Mouse (Mus musculus) megakaryocyte, embryonic 14.5 days (primary cell): ENCODE results near the gene Eif2d. TPM values are rescaled to one million over a fixed set of nuclear protein-coding genes. Genes with fewer than 3 reads are reported as not detected.

Experiments
- H3K27me3 ChIP-seq: replicated peaks from 2 replicates; pipeline ENCODE3; 2012; ENCODE audit warnings: inconsistent platforms
- H3K36me3 ChIP-seq: replicated peaks from 2 replicates; pipeline ENCODE3; 2012; ENCODE audit warnings: low read length, inconsistent platforms, mixed read lengths
- H3K4me1 ChIP-seq: 2 replicates; pipeline ENCODE4 v1.6.1; 2012; ENCODE audit warnings: inconsistent platforms
- H3K4me3 ChIP-seq: replicated peaks from 2 replicates; pipeline ENCODE3; 2012; ENCODE audit warnings: moderate library complexity, mild to moderate bottlenecking, inconsistent platforms
- H3K9me3 ChIP-seq: 2 replicates; pipeline ENCODE4 v1.6.1; 2012; ENCODE audit warnings: inconsistent platforms
- FLI1 ChIP-seq: IDR thresholded peaks from 2 replicates; pipeline ENCODE4 v1.6.1; 2012; ENCODE audit warnings: low read length, inconsistent platforms, mixed read lengths
- GATA1 ChIP-seq: IDR thresholded peaks from 3 replicates; pipeline ENCODE4 v1.6.1; 2012; ENCODE audit warnings: mixed read lengths, low read length, inconsistent platforms, borderline replicate concordance
- polyA plus RNA-seq: library from polyadenylated mRNA; stranded (reverse); fragments of >175 nt; gene quantifications from 2 replicates; pipeline ENCODE4 v1.2.3, GENCODE M21; 2012; ENCODE audit warnings: low replicate concordance; ENCODE audit not compliant: insufficient read depth

Eif2d gene
- polyA plus RNA-seq, 1 experiment = 15.4 TPM

DNA sequence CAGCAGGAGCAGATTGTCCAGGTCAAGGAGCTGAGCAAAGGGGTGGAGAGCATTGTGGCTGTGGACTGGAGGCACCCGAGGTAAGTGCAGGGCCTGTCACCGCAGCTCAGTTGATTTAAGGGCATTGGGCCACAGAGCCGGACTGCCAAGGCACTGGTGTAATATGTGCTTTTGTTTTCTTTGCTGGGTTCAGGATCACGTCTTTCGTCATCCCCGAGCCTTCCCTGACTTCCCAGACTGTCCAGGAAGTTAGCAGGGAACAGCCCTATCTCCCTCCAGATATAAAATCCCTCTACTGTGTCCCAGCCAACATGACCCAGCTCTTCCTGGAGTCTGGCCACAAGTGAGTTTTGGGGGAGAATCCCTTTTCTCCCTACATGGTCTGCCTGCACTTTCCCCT, 11.4 kb downstream of the Eif2d start:
- H3K36me3 ChIP-seq = peaks cover 92% of the 10 kb centered on the region
- no peaks in the 10 kb centered on the region for H3K9me3 ChIP-seq

DNA sequence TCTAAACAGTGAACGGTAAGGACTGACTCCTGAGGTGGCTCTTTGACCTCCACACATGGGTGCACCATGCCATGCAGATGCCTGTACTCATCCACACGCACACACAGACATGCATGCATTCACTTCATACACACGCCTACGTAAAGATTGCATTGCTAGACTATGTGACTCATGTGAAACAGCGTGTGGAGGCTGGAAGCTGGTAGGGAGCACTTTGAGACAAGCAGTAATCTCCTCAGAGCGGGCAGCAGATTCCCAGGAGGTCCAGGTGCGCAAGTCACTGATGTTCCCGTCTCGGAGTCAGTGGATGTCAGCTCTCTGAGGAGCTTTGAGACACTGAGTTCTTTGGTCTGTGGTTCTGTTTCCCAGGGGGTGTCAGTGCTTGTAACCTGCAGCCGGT, 14.6 kb downstream of the Eif2d start:
- Histone ChIP-seq H3K36me3 (peaks cover 99% of the 10 kb centered on the region), H3K4me3 (no peak overlapping the region), H3K4me1 (peaks cover 29% of the 10 kb centered on the region), H3K9me3 (no peaks in the 10 kb centered on the region), H3K27me3 (no peaks in the 10 kb centered on the region)
- TF ChIP-seq GATA1 = no peak
- TF ChIP-seq FLI1 = no peak

More for the DNA sequence above, 11.4 kb downstream of the Eif2d start:
- TF ChIP-seq GATA1 (no peak), FLI1 (no peak)
- peak overlapping the region; percentile 7 for H3K4me3 ChIP-seq
- peaks cover 42% of the 10 kb centered on the region for H3K4me1 ChIP-seq
- H3K27me3 ChIP-seq = no peaks in the 10 kb centered on the region

DNA sequence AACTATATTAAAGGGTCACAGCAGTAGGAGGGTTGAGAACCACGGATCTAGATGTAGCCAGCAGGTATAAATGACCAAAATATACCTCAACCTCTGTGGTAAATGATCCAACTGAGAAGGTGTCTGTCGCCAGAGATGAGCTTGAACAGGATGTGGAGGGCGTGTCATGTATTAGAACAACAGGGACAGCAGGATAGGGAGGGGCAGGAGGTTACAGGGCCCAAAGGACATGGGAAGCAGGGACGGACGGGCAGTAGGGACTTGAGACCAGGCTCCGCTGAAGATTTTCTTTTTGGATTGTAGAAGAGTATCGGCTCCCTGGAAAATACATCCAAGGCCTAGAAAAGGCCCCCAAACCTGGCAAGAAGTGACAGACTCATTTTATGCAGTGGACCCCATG, 20.0 kb downstream of the Eif2d start:
- no peak overlapping the region for H3K4me3 ChIP-seq
- H3K9me3 ChIP-seq = no peaks in the 10 kb centered on the region
- peaks cover 30% of the 10 kb centered on the region for H3K4me1 ChIP-seq
- peaks cover 98% of the 10 kb centered on the region for H3K36me3 ChIP-seq
- no peak for TF ChIP-seq FLI1
- TF ChIP-seq GATA1 = no peak
- no peaks in the 10 kb centered on the region for H3K27me3 ChIP-seq

DNA sequence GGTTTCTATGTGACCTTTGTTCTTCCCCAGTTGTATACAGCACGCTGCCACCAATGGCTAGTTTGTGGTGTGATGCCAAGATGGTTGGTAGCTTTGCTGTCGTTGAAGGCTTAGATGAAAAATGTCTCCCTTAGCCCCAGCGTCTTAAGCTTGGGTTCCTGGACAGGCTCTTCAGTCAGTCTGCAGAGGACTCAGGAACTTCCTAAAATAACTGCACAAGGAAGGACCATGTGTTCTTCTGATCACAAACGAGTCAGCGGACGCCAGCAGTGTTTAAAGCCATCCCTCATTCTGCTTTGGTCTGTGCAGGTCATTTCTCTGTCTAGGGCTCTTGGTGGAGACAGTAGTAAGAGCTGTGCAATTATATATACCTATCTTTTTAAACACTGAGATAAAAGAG, 20.8 kb downstream of the Eif2d start:
- Histone ChIP-seq H3K4me3 (no peak overlapping the region), H3K27me3 (no peaks in the 10 kb centered on the region), H3K4me1 (peaks cover 25% of the 10 kb centered on the region), H3K36me3 (peaks cover 97% of the 10 kb centered on the region), H3K9me3 (no peaks in the 10 kb centered on the region)
- TF ChIP-seq FLI1 (no peak), GATA1 (no peak)

DNA sequence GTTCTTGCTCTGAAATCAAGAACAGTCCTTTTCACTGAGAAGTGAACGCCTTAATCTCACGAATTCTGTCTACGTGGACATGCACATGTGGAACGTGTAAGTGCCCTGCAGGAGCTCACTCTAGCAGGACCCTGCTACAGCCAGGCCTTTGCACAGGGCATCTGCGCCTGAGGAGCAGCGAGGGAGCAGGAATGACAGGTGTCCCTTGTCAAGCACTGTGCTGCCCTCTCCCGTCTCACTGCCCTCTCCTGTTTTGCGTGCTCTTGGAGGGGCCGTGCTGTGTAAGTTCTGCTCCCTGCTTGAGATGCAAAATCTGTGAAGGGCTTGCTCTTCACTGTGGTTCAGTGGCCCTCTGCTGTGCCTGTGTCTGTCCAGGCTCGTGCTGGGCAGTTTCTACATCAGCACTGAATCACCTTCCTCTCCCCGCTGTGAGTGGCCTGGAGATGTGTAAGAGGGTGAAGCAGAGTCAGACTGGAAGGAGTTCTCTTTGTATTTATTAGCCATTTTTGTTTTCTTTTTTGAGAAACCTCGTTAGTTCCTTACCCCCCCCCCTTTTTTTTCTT, 21.4 kb downstream of the Eif2d start:
- no peak for TF ChIP-seq GATA1
- no peak for TF ChIP-seq FLI1
- Histone ChIP-seq H3K4me3 (peak overlapping the region; percentile 73), H3K4me1 (peaks cover 24% of the 10 kb centered on the region), H3K27me3 (no peaks in the 10 kb centered on the region), H3K36me3 (peaks cover 94% of the 10 kb centered on the region), H3K9me3 (no peaks in the 10 kb centered on the region)

DNA sequence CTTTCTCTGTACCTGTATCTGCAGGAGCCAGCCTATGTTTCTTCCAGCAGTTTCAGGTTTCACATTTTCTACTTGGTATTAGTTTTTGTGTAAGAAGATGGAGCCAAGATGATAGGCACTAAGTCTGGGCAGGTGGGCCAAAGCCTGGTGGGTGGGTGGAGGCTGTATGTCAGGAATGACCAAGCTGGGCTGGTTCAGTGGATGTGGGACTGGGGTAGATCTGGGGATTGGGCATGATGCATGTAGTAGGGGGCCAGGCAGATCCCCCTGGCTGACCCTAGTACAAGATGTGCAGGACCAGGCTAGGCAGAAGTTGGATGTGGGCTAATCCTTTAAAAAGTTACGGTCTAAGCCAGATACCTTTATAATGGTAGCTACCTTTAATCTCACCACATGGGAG, 22.2 kb downstream of the Eif2d start:
- Histone ChIP-seq H3K9me3 (no peaks in the 10 kb centered on the region), H3K4me1 (peaks cover 24% of the 10 kb centered on the region), H3K36me3 (peaks cover 94% of the 10 kb centered on the region), H3K27me3 (no peaks in the 10 kb centered on the region), H3K4me3 (no peak overlapping the region)
- TF ChIP-seq FLI1 (no peak), GATA1 (no peak)

DNA sequence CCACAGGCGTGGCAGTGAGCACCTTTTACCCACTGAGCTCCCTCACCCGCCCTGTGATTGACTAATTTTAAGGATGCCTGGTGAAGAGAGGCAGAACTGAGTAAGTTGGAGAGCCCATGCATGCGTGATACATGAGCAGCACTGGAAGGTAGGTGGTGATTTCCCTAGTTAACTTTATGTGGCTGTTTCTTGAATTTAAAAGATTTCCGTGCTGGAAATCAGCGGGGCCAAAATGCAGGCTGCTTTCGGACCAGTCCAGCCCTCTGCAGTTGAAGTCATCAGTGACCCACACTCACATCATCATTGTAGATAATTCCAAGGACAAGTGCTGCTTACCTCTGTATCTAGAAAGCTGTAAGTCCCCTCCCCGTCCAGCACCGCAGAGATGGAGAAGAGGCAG, 22.8 kb downstream of the Eif2d start:
- no peak overlapping the region for H3K4me3 ChIP-seq
- TF ChIP-seq GATA1 = no peak
- H3K4me1 ChIP-seq = peaks cover 30% of the 10 kb centered on the region
- H3K9me3 ChIP-seq = no peaks in the 10 kb centered on the region
- H3K27me3 ChIP-seq = no peaks in the 10 kb centered on the region
- H3K36me3 ChIP-seq = peaks cover 94% of the 10 kb centered on the region

DNA sequence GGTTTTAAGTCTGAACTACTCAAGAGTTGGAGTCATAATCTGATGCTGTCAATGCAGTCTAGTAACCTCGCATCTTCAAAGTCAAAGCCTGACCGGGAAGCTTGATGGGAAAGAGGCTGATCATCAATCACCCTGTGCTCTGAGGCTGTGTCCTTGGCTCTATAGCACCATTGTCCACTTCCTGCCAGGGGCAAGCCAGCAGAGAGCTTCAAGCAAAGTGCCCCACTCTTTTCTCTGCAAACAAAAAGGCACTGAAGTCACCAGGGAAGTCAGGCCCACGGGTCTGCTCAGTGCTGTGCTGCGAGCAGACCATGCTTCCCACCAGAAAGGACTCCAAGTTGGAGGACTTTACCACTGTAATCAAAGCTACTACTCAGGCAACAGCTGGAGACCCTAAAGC, 24.3 kb downstream of the Eif2d start:
- TF ChIP-seq FLI1 (no peak), GATA1 (no peak)
- Histone ChIP-seq H3K27me3 (no peaks in the 10 kb centered on the region), H3K9me3 (no peaks in the 10 kb centered on the region), H3K36me3 (peaks cover 94% of the 10 kb centered on the region), H3K4me1 (peaks cover 44% of the 10 kb centered on the region), H3K4me3 (no peak overlapping the region)

DNA sequence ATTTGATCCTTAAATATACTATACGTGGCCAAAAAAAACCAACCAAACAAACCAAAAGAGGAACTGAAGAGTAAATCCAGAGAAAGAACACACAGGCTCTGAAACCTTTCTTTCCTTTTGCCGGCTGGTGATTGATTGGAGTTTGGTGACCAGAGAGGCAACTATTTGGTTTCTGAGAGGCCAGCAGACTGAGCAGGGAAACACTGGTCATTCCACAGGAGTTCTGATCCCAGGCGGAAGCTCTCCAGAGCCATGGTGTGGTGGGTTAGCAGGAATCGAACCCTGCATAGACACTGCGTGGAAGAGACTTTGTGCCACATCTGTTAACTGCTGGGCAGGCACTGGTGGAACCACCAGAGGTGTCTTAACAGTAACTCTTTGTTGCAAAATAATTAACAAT, 25.1 kb downstream of the Eif2d start:
- Histone ChIP-seq H3K4me3 (no peak overlapping the region), H3K27me3 (no peaks in the 10 kb centered on the region), H3K9me3 (no peaks in the 10 kb centered on the region), H3K4me1 (peaks cover 44% of the 10 kb centered on the region), H3K36me3 (peaks cover 93% of the 10 kb centered on the region)
- TF ChIP-seq GATA1 (no peak), FLI1 (no peak)

DNA sequence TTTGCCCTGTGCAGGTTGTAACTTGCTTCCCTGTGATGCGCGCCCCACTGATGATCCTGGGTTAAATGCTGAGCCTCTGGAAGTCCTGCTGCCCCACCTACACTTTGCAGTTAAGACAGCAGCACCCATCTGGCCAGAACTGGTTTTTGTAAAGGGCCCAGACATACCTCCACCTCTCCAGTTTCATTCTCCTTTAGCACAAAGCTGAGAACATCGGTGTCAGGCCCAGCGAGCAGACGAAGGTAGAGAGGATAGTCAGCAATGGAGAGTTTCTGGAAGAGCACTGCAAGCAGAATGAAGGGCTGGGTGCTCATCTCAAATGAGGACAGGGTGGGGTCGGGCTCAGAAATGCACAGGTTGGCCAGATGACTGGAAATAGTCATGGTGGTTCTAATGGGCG, 27.4 kb downstream of the Eif2d start:
- peaks cover 80% of the 10 kb centered on the region for H3K36me3 ChIP-seq

DNA sequence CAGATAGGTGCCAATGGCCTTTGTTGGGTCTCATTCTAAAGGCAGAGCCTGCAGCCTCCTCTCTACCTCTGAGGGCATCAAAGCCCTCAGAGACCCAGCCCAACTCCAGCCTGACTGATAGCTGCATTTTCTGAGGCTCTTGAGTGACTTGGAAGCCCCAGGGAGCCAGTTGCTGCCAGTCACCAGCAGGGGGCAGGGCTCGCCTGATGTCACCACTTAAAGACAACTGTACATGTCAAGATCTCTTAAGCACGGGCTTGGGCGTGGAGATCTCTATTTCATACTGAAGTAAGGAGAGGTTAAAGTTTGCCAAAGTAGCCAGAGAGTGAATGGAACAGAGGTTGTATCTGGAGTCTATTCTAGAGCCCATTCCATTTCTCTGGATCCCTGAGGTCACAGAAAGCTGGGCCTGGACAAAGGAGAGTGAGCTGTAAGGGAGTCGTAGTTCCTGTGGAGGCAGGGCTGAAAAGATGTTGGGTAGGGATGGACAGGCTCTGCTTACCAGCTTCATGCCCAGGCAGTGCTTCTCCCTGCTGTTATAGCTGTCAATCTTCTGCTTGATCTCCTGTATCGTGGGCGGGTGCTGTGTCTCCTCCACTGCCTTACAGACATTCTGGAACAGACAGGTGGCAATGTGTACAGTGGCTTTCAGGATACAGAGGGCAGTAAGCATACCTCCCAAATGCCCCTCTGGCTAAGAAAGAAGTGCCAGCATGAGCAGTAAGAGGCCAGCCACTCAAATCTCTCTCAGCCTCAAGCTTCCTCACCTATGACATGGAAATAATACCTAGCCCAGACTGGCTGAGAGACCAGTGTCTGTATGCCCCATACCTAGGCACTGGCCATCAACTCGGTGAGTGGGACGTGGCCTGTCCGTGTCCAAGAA, 28.9 kb downstream of the Eif2d start:
- Histone ChIP-seq H3K36me3 (peaks cover 73% of the 10 kb centered on the region), H3K4me3 (peak overlapping the region; percentile 21), H3K27me3 (no peaks in the 10 kb centered on the region), H3K4me1 (peaks cover 68% of the 10 kb centered on the region), H3K9me3 (no peaks in the 10 kb centered on the region)
- TF ChIP-seq FLI1 (no peak), GATA1 (no peak)

More for the DNA sequence above, 27.4 kb downstream of the Eif2d start:
- TF ChIP-seq GATA1 (no peak), FLI1 (no peak)
- Histone ChIP-seq H3K27me3 (no peaks in the 10 kb centered on the region), H3K4me1 (peaks cover 53% of the 10 kb centered on the region), H3K9me3 (no peaks in the 10 kb centered on the region), H3K4me3 (no peak overlapping the region)
